Mouse (Mus musculus) E14TG2a.4 (cell line): ENCODE results near the gene Slc25a33.

Experiments used
- CTCF ChIP-seq: conservative IDR thresholded peaks from 2 replicates; pipeline ENCODE4 v1.5.1; 2014; ENCODE audit warnings: low read length
- NANOG ChIP-seq: IDR thresholded peaks from 2 replicates; pipeline ENCODE4 v1.6.1; 2014; ENCODE audit warnings: borderline replicate concordance, low read length, mixed read lengths
- POU5F1 ChIP-seq: IDR thresholded peaks from 2 replicates; pipeline ENCODE4 v1.6.1; 2014; ENCODE audit warnings: low read length, borderline replicate concordance

DNA sequence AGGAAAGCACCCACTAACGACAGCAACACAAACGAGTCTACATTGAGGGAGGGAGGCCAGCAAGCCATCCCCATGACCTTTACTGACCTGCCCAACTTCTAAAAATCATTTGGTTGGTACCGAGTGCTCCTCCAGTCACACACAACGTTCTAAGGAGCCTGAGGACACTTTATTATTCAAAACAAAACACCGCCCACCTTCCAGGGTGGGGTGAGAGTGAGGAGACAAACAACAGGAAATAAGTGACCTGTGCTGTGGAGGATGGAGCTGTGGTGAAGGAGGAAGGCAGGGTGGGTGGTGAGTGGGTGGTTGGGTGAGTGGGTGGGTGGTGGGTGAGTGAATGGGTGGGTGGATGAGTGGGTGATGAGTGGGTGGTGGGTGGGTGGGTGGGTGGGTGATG lies 14.6 kb downstream of the Slc25a33 start:
- no peak for TF ChIP-seq CTCF
- TF ChIP-seq NANOG, result no peak
- no peak for TF ChIP-seq POU5F1
